Mouse (Mus musculus) cerebellum, adult 8-10 months (tissue): ENCODE data around the gene Pde11a.

Source experiments
- DNase-seq: peaks from one replicate; pipeline ENCODE4 v3.0.0; 2022

Pde11a gene

DNA sequence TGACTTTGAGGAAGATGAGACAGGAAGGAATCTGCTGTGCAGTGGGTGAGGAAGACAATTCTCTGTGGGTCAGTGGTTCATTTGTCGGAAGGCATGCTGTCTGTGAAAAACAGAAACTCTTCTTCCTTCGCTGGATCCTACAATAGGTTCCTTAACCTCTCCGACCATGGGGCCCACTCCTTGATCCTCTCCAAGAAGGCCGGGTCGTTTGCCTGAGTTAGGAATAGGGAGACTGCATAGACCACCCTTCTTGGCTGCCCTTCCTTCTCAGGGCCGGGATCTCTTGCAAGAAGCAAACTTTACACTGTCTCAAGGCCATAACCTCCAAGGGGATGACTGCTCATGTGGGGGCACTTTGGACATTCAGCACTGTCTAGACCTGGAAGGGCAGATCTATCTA, 19.3 kb downstream of the Pde11a start:
- DNase-seq = no peak

- DNase-seq = no peak
Observed at GRCm38 (mm10) chr2:76287671-76288070, 50.9 kb downstream of the Pde11a start.

DNA sequence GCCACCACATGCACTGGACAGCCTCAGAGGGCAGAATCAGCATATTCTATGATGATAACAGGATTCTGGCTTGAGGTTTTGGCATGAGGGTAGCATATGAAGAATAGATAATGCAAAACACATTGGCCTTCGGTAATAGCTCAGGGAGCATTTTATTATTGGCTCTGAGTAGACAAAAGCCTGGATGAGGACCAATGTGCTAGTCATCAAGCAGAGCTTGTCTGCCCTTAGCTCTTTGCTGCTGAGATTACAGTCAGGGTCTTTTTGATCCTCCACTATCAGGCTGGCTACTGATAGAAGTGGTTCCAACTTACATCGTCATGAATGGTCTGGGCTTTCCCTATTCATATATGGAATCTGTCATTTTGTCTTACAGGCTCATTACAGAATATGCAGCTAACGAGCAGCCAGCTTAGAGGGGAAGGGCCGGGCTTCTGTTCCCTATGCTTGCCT, 52.3 kb downstream of the Pde11a start:
- DNase-seq = no peak

DNA sequence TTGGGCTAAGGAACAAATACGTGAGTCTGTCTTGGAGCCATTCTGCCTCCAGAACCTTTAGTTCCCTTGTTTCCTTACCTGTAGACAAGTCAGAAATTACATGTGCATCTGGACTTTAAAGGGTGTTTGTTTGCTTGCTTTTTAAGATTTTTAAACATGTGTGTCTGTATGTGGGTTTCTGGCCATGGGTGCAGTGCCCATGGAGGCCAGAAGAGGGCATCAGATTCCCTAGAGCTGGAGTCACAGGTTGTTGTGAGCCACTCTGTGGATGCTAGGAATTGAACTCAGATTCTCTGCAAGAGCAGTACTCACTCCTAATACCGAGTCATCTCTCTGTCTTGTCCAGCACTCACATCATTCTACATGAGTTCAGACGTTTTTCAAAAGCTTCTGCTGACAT, 53.4 kb downstream of the Pde11a start:
- DNase-seq = no peak

GRCm38 (mm10) chr2:76283378-76284132, 55.0 kb downstream of the Pde11a start:
- peak; percentile 53 for DNase-seq

DNA sequence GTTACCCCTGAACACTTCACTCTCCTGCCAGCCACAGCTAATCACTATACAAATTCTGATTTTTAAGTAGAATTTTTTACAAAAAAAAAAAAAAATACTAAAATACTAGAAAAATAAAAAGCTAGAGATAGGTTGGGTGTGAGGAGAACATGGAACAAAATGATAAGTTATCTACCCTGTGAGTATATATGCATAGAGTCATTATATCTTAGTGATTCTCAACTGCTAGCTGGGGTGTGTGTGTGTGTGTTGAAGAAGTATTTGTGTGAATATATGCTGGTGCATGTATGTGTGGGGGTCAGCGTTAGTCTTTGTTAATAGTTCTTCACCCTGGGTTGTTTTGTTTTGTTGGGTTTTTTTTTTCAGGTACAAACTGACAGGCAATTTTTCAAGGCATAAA, 69.1 kb downstream of the Pde11a start:
- DNase-seq = no peak

- DNase-seq = no peak
Observed at GRCm38 (mm10) chr2:76267335-76267734, 71.2 kb downstream of the Pde11a start.

GRCm38 (mm10) chr2:76266622-76267021, 72.0 kb downstream of the Pde11a start:
- DNase-seq = no peak

GRCm38 (mm10) chr2:76264258-76264657, 74.3 kb downstream of the Pde11a start:
- DNase-seq = no peak

DNA sequence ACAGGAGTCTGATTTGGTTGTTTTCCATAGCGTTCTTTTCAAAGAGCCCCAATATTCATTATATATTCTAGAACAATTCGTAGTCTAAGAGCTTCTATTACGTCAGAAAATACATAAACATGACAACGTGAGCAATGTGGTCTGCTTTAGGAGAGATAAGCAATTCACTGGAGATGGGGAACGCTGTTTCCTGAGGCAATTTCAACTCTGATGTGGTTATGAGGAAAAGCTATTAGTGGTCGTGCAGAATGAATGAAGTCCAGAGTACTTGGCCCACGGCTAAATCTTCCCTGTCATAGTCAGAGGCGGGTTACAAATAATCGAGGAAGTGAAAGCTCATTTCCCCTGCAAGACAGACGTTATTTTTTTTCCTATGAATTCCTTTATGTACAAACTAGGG, 75.9 kb downstream of the Pde11a start:
- no peak for DNase-seq

- peak; percentile 27 for DNase-seq
Observed at GRCm38 (mm10) chr2:76254833-76255232, 83.7 kb downstream of the Pde11a start.

GRCm38 (mm10) chr2:76251379-76251778, 87.2 kb downstream of the Pde11a start:
- DNase-seq = no peak

DNA sequence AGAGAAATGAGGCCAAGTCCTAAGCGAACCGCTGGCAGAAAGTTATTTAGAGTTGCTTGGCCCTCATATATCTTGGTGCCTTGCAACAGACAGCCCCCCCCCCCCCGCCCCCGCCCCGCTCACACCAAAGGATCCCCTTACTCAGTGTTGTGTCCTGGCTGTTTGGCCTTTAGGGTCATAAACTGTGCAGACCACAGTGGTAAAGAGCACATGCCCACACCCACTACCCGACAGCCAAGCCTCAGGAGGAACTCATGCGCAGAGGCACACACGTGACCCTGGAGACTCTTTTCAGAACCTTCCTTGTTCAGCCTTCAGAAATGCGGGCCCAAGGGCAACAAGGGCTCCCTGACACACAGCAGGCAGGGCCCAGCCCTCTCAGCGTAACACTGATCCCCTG, 90.3 kb downstream of the Pde11a start:
- DNase-seq = no peak

- no peak for DNase-seq
Observed at GRCm38 (mm10) chr2:76239175-76239574, 99.4 kb downstream of the Pde11a start.

GRCm38 (mm10) chr2:76238496-76238895, 100.1 kb downstream of the Pde11a start:
- no peak for DNase-seq

GRCm38 (mm10) chr2:76237638-76238420, 100.7 kb downstream of the Pde11a start:
- DNase-seq = no peak

GRCm38 (mm10) chr2:76220364-76221108, 118.0 kb downstream of the Pde11a start:
- no peak for DNase-seq

DNA sequence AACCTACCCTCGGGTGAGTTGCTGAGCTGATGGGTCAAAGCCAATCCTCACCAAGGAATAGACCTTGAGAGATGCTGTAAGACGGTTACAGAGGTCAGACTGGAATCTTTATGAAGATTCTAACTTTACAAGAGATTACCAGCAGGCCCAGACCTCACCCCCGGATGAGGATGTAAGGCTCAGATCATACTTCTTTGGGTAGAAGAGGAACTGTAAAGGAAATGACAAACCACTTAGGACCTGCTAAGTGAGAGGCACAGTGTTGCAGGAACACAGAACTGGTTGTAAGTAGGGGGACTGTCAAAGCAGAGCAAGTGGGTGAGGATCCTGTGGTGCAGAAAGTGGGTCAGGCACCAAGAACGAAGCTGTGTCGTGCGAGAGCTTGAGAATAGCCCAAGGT, 119.0 kb downstream of the Pde11a start:
- no peak for DNase-seq

- peak; percentile 7 for DNase-seq
Observed at GRCm38 (mm10) chr2:76216146-76216545, 122.4 kb downstream of the Pde11a start.

DNA sequence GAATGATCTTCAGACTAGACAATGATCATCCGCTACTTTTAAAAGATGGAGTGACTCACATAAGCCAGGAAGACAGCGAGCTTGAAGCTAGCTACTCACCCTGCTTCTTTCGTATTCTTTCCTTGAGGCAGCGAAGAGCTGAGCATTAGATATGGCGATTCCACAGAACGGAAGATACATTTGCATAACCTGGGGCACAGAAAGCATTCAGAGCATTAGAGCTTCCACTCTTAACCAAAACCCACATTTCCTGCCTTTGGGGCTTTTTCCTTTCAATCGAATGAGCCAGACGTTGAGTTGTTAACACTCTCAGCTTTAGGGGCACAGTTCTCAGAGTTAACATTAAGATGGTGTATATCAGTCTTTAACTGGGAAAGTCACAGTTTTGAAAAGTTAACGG, 123.4 kb downstream of the Pde11a start:
- no peak for DNase-seq

GRCm38 (mm10) chr2:76185126-76185525, 153.4 kb downstream of the Pde11a start:
- no peak for DNase-seq

GRCm38 (mm10) chr2:76162822-76163221, 175.8 kb downstream of the Pde11a start:
- DNase-seq = no peak

DNA sequence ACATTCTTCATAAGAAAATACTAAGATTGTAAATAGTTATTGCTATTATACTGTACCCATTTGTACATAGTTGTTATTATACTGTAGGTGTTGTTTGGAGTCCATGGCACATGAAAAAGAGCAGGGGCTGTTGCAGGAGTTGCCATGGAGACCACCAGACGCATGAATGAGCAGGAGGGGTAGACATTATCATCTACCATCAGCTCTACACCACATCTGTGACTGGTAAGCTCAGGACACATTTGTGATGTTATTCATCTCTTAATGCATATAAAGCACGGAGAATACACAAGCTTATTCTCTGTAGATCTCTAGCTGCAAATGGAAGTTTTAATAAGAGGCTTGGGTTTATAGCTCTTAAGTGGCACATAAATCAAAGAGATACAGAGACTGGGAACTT, 179.6 kb downstream of the Pde11a start:
- DNase-seq = no peak

- DNase-seq = no peak
Observed at GRCm38 (mm10) chr2:76141136-76141535, 197.4 kb downstream of the Pde11a start.
